Mouse (Mus musculus) retina, postnatal 1 day (tissue): ENCODE measurements around the gene Ccdc57.
"Not testable (repeated sequence)": the region's sequence is repeated elsewhere in the genome, so short reads cannot be mapped to it uniquely, and the experiment has no call there.

ENCODE experiments used
- DNase-seq: peaks from one replicate; pipeline ENCODE4 v3.0.0-alpha.2; 2012

The Ccdc57 gene

DNA sequence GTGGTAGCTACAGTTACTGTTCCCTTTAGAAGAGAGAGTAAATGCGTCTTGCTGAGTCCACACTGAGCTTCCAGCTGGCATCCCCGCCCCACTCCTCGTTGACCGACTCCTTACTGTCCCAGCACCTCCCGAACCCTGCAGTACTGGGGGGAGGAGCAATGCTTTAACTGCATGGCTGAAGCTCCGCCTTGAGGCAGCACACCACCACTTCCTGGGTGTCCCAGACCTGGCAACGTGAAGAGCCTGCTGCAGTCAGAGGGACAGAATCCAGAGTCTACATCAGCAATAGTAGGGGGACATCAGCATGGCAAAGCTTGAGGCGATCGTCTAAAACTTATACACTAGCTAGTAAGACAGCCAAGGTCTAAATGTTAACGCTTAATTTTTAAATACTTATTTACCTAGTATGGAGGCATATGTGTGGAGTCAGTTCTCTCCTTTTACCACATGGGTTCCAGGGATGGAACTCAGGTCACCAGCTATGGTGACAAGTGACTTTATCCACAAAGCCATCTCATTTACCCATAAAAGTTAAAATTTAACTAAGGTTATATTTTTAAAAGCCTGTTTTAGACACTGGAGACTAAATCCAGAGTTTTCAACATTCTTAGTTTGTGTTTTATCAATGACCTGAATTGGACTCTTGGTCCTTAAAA, 30.1 kb downstream of the Ccdc57 start:
- no peak for DNase-seq

DNA sequence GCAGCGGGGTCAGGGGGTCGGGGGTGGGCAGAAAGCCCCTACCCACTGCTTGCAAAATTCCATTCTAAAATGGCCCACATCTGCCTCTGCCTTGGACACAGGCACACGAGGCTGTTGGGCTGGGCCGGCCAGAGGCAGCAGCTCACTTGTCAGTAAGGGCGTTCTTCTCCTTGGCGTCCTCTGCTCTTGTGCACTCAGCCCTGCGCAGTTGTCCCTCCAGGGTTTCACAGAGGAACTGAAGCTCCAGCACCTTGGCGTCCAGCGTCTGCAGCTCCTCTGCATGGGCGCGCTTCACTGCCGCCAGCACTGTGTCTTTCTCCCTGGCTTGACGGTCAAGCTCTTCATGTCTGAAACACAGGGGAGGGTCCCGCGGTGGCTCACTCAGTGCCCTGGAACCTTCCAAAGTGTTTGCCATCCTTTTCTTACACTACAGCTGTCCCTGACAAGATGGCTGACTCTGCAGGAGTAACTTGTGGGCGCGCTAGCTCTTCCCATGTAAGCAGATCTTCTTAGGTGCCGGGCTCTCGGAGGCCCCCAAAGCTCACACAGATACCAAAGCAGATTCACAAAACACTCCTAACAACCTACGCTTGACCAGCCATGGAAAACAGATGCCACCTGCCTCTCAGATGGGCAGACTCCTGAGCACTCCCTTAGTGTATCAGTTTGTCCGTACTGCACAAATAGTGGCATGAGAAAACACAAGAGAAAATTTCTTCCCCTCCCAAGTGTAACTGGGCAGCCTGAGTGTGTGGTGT, 30.8 kb downstream of the Ccdc57 start:
- peak; percentile 28 for DNase-seq

DNA sequence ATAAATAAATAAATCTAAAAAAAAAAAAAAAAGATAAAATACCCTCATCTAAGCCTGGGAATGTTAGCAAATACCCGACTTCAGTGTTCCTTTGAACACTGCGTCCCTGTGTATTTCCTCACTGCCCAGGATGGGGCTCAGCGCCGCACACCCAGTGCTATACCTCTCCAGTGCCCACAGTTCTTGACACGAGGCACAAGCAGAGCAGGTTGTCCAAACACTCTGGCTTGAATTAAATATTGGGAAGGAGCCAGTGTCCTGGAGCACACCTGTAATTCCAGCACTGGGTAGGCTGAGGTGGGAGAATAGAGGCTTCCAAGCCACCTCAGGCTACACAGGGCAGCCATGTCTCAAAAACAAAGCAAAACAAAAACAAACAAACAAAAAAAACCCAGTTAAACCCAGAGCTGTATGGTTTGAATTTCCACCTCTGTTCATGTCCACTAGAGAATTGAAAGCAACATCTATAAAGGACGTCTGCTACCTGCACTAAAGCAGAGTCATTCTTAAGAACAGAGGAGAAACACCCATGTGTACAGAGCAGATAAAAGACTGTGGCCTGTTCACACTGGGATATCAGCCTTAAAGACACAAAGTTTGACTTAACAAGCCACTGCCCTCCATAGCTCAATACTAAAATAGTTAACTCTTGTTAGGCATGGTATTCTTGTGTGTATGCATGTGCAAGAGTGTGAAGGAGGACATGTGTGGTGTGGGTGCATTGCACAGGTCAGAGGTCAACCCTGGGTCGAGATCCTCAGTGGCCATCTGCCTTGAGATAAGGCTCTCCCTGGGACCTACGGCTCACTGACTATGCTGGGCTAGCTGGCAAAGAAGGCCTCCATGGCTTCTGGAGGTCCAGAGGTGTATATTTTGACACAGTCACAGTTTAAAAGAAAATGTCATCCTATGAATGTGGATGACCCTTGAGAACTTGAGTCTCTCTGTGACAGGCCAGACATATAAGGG, 32.1 kb downstream of the Ccdc57 start:
- DNase-seq = no peak

DNA sequence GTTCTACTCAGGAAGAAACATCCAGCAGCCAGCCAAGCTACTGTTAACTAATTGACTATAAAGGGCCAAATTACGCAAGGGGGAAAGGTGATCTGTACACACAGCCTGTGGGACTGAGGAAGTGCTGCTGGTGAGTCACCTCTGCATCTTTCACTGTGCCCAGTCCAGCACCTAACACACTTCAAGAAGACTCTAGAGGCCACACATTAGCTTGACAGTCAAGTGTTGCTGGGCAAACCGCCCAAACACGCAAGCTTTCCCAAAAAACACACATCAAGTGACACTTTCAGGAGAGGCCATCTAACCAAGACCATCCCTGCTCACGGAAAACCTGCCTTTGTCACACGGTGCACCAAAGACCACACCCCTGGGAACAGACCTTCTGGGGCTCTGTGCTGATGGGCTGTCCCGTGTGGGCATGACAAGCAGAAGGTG, 34.5 kb downstream of the Ccdc57 start:
- DNase-seq = no peak

DNA sequence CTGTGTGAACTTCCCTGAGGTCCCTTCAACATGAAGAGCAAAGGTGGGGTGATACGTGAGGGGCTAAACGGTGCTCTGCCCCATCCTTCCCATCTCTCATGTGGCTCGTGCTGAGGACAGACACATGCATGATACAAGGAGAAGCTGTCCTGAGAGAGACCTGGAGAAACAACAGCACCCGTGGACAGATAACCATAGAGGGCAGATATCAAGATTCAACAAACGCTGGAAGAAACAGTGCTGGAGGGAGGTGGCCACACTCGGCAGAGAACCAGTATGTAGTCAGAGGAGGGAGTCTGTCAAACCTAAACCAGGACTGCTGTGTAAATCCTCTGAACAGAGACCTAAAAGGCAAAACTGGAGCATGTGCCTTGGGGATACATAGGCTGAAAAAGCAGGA, 37.2 kb downstream of the Ccdc57 start:
- DNase-seq = no peak

DNA sequence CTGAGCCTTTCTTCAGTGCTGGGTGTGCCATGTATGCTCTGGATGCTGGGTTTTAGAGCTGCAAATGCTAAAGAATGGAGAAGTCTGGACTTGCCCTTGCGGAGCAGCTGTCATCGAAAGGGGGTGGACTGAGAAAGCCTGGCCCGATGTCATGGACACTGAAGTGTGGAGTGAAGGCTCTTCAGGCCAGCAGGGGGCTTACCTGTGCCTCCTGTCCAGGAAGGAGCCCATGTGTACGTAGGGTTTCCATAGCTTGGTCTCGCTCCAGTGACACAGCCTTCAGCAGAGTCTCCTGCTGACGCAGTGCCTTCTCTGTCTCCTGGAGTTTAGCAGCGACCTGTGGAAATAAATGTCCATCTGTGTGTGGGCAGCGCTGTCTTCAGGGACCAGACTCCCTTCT, 38.3 kb downstream of the Ccdc57 start:
- no peak for DNase-seq

DNA sequence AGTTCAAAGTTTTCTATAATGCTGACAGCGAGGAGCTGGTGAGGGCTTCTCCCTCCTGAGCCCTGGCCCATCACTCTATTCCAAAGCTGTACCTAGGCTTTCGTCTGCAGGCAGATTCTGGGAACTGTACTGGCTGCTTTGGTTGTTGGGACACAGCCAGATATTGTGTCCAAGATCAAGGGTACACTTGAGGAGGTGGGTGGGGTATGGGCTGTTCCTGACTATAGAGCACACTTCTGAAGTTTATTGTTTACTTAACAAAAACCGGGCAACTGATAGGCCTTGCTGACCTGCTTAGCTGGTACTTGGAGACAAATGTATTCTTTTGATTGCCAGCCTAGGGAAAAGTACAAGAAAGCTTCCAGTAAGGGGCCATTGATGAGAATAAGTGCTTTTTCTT, 43.5 kb downstream of the Ccdc57 start:
- no peak for DNase-seq

DNA sequence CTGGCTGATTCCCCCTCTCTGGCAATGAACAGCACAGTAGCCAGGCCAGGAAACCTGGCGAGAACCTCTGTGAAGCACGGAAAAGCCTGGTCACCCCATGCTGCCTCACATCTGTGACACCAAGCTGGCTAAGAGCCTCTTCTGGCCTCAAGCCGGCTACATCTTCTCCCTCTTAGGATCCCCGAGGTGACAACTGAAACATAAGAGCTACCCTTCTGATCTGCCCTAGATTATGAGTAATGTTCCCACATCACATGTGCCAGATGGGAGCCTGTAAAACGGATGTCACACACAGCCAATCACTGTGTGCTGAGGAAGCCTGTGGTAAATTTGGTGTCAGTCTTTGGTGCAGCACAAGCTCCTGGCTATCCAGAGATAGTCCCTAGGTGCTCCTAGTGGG, 44.0 kb downstream of the Ccdc57 start:
- no peak for DNase-seq

DNA sequence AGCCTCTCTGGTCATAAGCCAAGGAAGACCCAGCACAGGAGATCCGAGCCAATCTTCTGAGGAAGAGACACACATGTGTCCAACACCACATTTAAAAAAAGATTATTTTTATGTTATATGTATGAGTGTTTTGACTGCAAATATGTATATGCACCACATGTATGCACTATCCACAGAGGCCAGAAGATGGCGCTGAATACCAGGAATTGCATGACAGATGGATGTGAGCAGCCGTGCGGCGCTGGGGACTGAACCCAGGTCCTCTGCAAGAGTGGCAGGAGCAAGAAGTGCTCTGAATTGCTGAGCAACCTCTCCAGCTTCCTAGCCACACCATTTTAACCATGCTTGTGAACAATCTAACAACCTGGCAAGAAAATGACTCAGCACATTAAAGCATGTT, 45.2 kb downstream of the Ccdc57 start:
- DNase-seq = no peak

DNA sequence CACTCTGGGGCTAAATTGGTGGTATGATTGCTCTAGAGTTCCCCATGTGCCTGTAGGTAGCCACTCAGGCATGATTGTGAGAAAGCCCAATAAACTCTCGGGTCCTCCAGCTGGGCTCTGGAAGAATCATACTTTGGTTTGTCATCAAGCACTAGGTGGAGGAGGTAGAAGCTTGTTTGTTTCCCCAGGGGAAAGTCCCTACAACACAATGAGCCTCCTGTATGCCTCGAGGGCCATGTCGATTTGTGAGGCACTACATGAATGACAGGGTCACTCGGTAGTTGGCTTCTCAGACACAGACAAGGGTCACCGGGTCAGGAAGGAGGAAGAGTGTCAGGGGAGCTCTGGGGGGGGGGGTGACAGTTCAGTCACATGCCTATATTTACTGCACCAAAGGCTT, 46.2 kb downstream of the Ccdc57 start:
- DNase-seq = no peak

DNA sequence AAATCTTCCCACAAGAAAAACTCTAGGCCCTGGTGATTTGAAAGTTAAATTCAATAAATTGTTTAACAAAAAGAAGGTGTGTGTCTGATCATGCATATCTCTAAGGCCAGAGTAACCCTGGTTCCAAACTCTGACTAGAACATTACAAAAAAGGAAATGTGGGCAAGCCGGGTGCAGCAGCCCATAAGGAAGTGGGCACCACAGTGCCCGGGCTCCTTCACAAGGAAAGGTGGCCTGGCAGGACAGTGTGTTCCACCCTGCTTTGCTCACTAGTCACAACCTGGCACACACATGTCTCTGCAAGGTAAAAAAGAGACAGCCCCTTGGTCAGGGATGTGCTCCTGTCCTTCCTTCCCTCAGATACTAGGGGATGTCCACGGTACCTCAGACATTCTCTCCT, 49.1 kb downstream of the Ccdc57 start:
- no peak for DNase-seq

DNA sequence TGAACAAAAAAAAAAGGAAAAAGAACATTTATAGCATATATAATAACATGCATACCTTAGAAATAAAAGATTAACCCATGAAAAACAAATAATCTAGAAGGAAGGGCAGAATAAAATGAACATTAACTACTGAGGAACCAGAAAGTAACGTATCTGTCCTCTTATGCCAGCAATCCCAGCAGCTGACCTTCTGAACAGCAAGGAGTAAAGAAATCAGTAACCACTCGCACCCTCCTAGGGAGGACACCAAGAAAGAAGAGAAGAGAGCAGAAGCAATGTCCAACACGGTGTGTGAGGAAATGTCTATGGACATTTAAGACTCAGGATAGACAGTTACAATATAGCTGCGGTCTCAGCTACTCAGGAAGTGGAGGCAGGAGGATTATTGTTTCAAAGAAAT, 49.7 kb downstream of the Ccdc57 start:
- no peak for DNase-seq

DNA sequence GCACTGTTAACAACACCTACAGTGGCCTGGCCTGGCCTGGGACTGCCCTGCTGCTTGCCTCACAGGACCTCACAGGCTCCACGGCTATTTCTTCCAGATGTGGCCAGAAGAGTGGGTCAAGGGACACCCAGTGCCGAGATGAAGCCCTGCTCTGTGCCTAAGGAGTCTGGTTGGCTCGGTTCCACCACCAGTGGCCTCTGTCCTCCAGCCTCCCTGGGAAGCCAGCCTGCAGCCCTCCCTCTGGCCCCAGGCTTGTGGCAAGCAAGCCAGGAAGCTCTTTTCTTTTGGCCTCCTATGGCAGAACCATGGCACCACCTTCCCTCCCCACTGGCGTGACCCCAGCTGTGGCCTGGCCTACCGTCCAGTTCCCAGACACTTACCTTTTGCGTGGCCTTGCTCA, 59.5 kb downstream of the Ccdc57 start:
- DNase-seq = no peak

DNA sequence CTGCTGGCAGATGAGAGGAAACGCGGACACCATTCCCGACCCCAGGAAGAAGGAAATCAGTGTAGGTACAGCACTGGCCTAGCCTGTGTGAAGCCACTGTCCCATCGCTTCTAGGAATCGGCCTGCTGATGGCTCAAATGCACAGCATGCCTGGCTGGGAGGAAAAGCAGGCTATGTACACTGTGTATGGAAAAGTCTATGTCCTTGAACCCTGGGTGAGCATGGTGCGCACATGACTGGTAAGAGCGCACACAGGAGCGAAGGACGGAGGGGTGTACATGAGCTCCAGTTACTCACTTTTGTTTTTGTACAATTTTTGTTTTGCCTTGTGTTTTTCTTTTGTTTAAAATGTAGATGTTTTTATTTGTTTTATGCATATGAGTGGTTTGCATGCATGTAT, 61.2 kb downstream of the Ccdc57 start:
- DNase-seq = no peak

DNA sequence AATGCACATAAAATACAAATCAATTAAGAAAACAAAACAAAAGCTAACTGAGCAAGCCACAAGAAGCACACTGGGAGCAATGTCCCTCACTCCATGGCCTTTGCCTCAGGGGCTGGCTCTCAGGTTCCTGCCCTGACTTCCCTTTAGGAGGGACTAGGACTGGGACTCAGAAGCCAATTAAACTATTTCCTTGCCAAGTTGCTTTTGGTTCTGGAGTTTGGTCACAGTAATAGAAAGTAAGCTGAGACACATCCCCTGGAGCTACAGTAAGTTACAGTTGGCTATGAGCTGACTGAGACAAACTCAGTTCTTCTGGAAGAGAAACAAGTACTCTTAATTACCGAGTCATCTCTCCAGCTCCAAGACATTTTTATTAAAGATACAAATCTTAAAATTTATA, 66.9 kb downstream of the Ccdc57 start:
- no peak for DNase-seq

DNA sequence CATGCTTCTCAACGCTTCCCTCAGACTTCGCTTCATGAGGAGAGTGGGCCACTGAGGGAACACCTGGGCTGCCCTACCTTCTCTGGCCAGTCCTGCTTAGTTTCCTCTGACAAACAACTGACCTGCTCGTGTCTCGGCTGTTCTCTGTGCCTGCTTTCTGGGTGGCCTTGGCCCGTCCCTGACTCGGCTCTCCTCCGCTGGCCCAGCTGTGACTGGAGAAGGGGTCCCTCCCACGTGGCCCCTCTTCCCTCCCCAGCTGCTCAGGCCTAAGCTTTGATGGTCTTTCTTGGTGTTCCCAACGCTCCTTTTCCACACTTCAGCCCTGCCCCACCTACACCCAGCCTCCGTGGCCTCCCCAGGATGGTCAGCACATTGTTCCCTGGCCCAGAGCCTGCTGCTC, 69.9 kb downstream of the Ccdc57 start:
- no peak for DNase-seq

DNA sequence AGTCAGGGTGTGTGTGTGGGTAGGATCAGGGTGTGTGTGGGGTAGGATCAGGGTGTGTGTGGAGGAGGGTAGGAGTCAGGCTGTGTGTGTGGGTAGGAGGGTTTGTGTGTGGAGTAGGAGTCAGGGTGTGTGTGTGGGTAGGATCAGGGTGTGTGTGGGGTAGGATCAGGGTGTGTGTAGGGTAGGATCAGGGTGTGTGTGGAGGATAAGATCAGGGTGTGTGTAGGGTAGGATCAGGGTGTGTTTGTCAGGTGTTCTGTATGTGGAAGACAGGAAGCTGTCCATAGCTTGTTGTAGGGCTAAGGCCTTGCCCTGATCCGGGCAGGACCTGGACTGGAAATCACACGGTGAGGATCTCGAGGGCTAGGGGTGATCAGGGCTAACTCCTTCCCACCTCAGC, 76.7 kb downstream of the Ccdc57 start:
- DNase-seq = not testable (repeated sequence)

DNA sequence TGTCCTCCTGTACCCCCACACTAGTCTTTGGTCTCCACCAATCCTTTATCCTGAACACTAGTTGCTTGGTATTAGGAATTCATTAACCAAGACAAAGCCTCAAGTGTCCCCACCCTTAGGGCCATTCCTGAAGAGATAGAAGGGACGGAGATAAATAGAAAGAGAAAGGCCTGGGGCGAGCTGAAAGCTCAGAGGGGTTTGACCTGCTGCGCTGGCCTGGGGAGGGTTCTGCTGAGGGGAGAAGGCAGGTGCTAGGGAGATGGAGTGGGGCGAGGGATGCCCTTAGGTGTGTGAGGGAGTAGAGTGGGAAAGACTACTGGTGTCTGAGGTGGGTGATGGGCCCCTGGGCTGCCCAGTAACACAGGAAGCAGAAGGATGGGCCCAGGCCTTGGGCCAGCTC, 78.9 kb downstream of the Ccdc57 start:
- no peak for DNase-seq

DNA sequence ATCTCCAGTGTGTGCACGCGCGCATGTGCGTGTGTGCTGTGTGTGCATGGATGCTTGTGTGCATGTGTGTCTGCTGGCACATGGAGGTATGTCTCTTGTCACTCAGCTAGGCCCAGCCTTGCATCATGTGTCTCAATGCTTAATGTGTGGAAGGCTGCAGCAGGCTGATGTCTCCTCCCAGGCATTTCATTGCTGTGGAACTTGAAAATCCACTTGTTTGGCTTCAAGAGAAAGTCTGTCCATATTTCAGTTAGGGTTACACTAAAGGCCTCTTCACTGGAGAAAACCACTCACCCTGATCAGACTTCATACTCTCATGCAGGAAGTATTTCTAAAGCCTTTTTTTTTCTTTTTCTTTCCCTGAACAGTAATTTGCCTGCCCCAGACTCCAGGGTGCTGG, 79.5 kb downstream of the Ccdc57 start:
- DNase-seq = no peak

DNA sequence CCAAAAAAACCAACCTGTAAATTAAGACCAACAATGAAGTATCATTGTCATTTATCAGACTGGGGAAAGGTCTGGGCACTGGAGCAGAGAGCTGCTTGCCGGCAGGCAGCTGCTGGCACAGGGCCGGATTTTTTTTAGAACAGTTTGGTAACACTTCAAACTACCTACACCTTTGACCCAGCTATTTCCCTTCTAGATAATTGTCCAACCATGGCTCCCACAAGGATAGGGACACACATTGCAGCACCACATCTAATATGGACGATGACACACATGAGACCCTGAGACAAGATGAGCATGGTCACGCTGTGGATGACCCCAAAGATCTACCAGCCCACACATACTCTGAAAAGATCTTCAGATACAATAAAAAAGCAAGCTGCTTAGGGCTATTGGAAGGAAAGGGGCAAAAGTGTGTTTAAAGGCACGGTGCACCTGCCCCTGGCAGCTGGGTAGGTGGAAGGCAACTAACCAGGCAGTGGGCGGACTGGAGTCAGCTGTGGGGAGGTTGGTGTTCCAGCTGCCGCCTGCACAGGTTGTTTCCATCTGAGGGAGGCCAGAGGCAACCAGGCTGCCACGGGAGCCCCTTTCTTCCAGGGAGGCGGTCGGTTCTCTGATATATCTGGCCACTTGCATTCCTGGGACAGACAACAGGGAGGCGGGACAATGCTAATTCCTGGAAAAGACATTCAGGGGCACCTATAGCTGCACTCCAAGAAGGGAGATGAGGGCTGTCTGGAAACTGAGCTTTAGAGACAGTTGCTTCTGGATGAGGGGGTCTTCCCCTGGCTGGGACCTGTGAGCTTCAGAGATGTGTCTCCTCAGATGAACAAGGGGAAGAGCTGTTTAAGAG, 80.4 kb downstream of the Ccdc57 start:
- DNase-seq = no peak

DNA sequence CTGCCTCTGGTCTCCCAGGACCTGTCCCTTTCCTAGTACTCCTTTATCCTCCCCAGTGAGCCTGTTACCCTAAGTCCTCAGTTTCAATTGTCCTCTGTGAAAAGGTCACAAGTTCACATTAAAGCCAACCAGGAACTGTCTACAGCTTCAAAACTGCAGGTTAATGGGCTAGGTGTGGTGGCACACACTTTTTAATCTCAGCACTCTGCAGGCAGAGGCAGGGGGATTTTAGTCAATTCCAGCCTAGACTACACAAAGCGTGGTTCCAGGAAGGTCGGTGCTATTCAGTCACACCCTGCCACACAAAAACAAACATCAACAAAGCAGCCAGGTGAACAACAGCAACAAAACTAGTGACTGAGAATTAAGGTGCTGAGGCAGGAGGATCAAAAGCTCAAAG, 81.1 kb downstream of the Ccdc57 start:
- no peak for DNase-seq

DNA sequence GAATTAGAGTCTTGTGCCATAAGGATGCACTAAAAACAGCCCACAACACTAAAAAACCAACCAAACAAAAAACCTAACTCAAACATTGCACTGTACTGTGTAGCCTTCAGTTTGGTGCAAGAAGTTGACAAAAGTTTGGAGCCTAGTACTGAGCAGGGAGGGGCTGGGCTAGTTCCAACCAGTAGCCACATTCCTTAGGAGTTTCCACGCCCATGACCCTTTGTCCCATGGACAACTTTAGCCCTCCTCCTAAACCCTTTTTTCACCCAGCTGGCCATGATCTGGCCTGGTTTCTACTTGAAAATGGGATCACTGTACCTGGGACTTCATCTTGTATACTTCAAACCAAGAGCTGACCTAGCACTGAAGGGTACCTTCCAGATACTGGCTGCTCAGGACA, 81.5 kb downstream of the Ccdc57 start:
- no peak for DNase-seq
